Mouse (Mus musculus) kidney, postnatal 0 days (tissue): ENCODE data around the gene Ranbp3. TPM values are rescaled to one million over a fixed set of nuclear protein-coding genes. Genes with fewer than 3 reads are reported as not detected.
"Not testable (repeated sequence)": the region's sequence is repeated elsewhere in the genome, so short reads cannot be mapped to it uniquely, and the experiment has no call there.

Source experiments
- ATAC-seq: fragments of 200-750 bp; cut with Nextera tagmentation; replicated peaks from 2 replicates; pipeline ENCODE4 v1.8.0; 2017; ENCODE audit warnings: low read depth, moderate number of reproducible peaks, moderate TSS enrichment, moderate library complexity; ENCODE audit not compliant: low FRiP score
- DNase-seq: peaks from one replicate; pipeline ENCODE4 v3.0.0-alpha.2; 2016; ENCODE audit warnings: low spot score
- H3K27ac ChIP-seq: fragments of 300-500 bp; sonication (generic); 2 replicates; pipeline ENCODE4 v1.5.1; 2014; ENCODE audit warnings: mild to moderate bottlenecking
- H3K27me3 ChIP-seq: fragments of 300-500 bp; sonication (generic); 2 replicates; pipeline ENCODE4 v1.6.1; 2014; ENCODE audit warnings: low read length, mixed read lengths; ENCODE audit not compliant: insufficient read depth
- H3K36me3 ChIP-seq: fragments of 300-500 bp; sonication (generic); 2 replicates; pipeline ENCODE4 v1.6.1; 2014; ENCODE audit warnings: low read length, mixed read lengths; ENCODE audit not compliant: insufficient read depth
- H3K4me1 ChIP-seq: fragments of 300-500 bp; sonication (generic); replicated peaks from 2 replicates; pipeline ENCODE4 v1.6.1; 2014; ENCODE audit warnings: antibody characterized with exemption, low read length, mixed read lengths; ENCODE audit not compliant: insufficient read depth
- H3K4me2 ChIP-seq: fragments of 300-500 bp; sonication (generic); 2 replicates; pipeline ENCODE4 v1.6.1; 2014; ENCODE audit warnings: mild to moderate bottlenecking, low read length, moderate library complexity, mixed read lengths
- H3K4me3 ChIP-seq: fragments of 300-500 bp; sonication (generic); replicated peaks from 2 replicates; pipeline ENCODE4 v1.5.1; 2014; ENCODE audit warnings: low read depth, low read length
- H3K9ac ChIP-seq: fragments of 300-500 bp; sonication (generic); 2 replicates; pipeline ENCODE4 v1.6.1; 2014; ENCODE audit warnings: low read depth, low read length
- H3K9me3 ChIP-seq: fragments of 300-500 bp; sonication (generic); replicated peaks from 2 replicates; pipeline ENCODE4 v1.6.1; 2016; ENCODE audit warnings: low read length, inconsistent platforms, mixed read lengths
- CTCF ChIP-seq: IDR thresholded peaks from 2 replicates; pipeline ENCODE4 v1.5.1; 2016; ENCODE audit warnings: antibody characterized with exemption, low read depth, mild to moderate bottlenecking, moderate library complexity
- WGBS: fragments of 180-500 bp; shearing (Covaris S2); extraction: QIAGEN DNeasy Blood & Tissue Kit; methylation state at CpG from one replicate; pipeline ENCODE4 v1.1.7; 2014; 5-methylcytosine and 5-hydroxymethylcytosine counted together
- polyA plus RNA-seq: library from polyadenylated mRNA; unstranded; fragments of >200 nt; fragmentation: Nextera tagmentation; extraction: Ambion mirVana; gene quantifications from 2 replicates; pipeline ENCODE4 v1.2.1, GENCODE M21; 2015

Gene Ranbp3
- 57.4 and 58.8 TPM in 2 replicates for polyA plus RNA-seq

DNA sequence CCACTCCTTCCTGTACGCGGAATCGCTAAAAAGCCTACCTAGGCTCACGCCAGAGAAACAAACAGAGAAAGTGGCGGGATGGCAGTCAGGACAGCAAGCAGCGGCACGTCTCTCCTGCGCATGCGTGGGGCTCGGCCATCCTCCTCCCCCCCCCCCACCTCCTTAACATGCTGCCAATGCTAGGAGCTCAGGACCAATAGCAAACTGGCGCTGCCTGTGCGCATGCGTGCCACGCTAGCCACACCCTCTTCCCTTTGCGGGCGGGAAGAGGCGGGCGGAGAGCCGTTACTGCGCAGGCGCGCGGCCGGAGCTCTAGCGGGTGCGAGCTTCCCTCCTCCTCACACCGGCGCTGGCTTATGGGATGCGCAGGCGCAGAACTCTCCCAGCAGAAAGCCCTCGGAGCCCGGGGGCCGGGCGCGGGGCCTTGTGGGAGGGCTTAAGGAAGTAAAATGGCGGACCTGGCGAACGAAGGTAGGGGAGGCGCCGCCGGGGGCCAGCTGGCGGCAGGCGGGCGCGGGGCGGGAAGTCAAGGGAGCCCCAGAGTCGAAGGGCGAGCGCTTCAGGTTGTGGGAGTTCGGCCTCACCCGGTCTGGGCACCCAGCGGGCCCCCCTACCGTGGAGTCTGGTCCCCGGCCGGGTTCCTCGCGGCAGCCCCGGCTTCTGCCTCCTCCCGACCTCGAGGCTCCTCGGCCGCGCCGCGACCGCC, at the start of gene Ranbp3:
Gene Ranbp3 (plus strand): TSS at position 354 of the 706 bp plus-strand sequence.
- Histone ChIP-seq H3K27ac (peak within 1 kb of the TSS; percentile 87), H3K4me2 (peak within 1 kb of the TSS; percentile 86), H3K9me3 (no peaks in the 10 kb centered on the region), H3K36me3 (peaks cover 8% of the 10 kb centered on the region), H3K4me1 (peaks cover 13% of the 10 kb centered on the region), H3K27me3 (no peaks in the 10 kb centered on the region), H3K4me3 (peak within 1 kb of the TSS; percentile 89), H3K9ac (peak within 1 kb of the TSS; percentile 94)
- DNase-seq (peak; percentile 99), ATAC-seq (peak; percentile 92)
- no peak for TF ChIP-seq CTCF
- under 1% methylated on average over 55 of the region's 66 CpGs for WGBS

DNA sequence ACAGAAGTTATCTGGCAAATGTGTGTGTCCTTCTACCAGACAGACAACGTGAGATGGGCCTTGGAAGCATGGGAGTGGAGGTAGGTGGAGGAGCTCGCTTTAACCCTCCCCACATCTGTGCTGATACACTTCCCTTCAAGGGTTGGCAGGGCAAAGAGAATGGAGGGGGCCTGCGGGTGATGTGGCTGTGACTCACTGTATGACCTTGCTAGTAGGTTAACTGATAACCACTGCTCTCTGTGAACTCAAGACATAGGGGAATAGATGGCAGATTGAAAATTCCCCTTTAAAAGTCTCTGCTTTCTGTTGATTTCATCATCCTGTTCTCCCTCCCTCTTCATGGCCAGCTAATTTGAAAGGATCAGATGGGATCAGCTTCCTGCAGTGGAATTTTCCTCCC, 47.6 kb upstream of the Ranbp3 start:
- H3K9me3 ChIP-seq, result no peaks in the 10 kb centered on the region
- no peaks in the 10 kb centered on the region for H3K27me3 ChIP-seq
- no peak for TF ChIP-seq CTCF
- DNase-seq (no peak), ATAC-seq (no peak)
- H3K27ac ChIP-seq, result no peak overlapping the region
- 0 out of 2 replicates have a peak, but pooled peaks cover 12% of the 10 kb centered on the region for H3K36me3 ChIP-seq
- H3K9ac ChIP-seq, result no peak overlapping the region
- 85% methylated on average over 3 of the region's 3 CpGs for WGBS
- peak overlapping the region; percentile 87 for H3K4me2 ChIP-seq
- no peak overlapping the region for H3K4me3 ChIP-seq
- H3K4me1 ChIP-seq, result 0 out of 2 replicates have a peak, but pooled peaks cover 8% of the 10 kb centered on the region

DNA sequence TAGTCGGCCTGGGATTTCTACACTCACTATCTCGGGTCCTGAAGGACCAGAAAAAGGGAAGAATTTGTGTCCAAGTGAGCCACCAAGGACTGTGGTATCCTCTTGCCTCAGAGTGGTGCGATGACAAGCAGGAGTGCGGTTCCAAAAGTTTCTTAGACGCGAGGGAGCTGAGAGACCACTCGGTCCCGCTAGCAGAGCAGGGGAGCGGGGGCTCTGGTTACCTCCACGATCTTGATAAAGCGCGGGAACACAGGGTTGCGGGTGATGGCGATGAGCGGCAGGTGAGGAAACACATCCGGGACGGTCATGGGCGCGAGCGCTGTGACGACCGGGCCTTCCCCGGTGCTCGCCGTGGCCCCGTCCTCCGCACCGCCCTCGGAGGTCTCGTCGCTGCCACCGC, 46.8 kb upstream of the Ranbp3 start:
- DNase-seq, result no peak

DNA sequence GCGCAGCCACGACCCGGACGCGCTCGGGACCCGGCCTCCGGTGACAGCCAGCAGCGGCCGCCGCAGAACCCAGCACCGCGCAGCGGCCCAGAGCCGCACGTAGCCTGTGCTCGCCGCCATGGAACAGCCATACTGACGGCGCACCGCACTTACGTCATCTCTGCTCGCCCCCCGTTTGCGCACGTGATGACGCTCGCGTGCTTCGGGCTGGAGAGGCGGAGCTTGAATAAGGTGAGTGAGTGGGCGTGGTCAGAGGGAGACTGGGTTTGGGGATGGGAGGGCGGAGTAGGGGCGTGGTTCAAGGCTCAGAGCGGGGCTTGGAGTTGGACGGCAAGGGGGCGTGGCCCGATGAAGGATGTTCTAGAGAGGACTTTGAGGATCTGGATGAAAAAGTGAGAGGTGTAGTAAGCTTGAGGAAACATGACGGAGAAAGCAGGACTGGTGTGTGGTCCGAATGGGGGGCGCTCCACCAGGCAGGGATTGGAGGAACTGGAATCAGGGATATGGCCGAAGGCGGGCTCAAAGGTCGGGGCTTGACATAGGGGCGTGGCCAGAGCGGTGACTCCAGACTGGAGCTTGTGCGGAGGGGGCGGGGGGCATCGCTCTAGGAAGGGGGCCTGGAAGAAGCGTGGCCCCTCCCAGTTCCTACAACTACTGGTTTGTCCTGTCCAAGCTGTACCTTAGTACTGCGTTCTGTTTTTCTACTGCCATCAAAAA, 46.2 kb upstream of the Ranbp3 start, which contains the start of gene Lonp1:
Gene Lonp1 (minus strand): TSS at position 134 of the 717 bp plus-strand sequence.
- H3K27ac ChIP-seq, result peak within 1 kb of the TSS; percentile 87
- H3K4me3 ChIP-seq, result peak within 1 kb of the TSS; percentile 79
- WGBS, result under 1% methylated on average over 51 of the region's 51 CpGs
- no peak for TF ChIP-seq CTCF
- H3K9ac ChIP-seq, result peak within 1 kb of the TSS; percentile 83
- ATAC-seq, result peak; percentile 92
- H3K27me3 ChIP-seq, result no peaks in the 10 kb centered on the region
- DNase-seq, result peak; percentile 99
- H3K36me3 ChIP-seq, result 0 out of 2 replicates have a peak, but pooled peaks cover 8% of the 10 kb centered on the region
- H3K4me1 ChIP-seq, result 0 out of 2 replicates have a peak, but pooled peaks cover 8% of the 10 kb centered on the region
- no peaks in the 10 kb centered on the region for H3K9me3 ChIP-seq
- H3K4me2 ChIP-seq, result peak within 1 kb of the TSS; percentile 87

More for the DNA sequence above, 46.8 kb upstream of the Ranbp3 start:
- peak overlapping the region; percentile 87 for H3K4me2 ChIP-seq
- 0 out of 2 replicates have a peak, but pooled peaks cover 12% of the 10 kb centered on the region for H3K36me3 ChIP-seq
- 0 out of 2 replicates have a peak, but pooled peaks cover 8% of the 10 kb centered on the region for H3K4me1 ChIP-seq
- peak overlapping the region; percentile 83 for H3K9ac ChIP-seq
- TF ChIP-seq CTCF, result no peak
- WGBS, result under 1% methylated on average over 32 of the region's 32 CpGs
- H3K9me3 ChIP-seq, result no peaks in the 10 kb centered on the region
- no peak; the same call in 1 of the 2 replicates for ATAC-seq
- H3K27me3 ChIP-seq, result no peaks in the 10 kb centered on the region
- peak overlapping the region; percentile 79 for H3K4me3 ChIP-seq
- H3K27ac ChIP-seq, result 0 out of 2 replicates have a peak overlapping the region, but pooled peaks have one; percentile 47

DNA sequence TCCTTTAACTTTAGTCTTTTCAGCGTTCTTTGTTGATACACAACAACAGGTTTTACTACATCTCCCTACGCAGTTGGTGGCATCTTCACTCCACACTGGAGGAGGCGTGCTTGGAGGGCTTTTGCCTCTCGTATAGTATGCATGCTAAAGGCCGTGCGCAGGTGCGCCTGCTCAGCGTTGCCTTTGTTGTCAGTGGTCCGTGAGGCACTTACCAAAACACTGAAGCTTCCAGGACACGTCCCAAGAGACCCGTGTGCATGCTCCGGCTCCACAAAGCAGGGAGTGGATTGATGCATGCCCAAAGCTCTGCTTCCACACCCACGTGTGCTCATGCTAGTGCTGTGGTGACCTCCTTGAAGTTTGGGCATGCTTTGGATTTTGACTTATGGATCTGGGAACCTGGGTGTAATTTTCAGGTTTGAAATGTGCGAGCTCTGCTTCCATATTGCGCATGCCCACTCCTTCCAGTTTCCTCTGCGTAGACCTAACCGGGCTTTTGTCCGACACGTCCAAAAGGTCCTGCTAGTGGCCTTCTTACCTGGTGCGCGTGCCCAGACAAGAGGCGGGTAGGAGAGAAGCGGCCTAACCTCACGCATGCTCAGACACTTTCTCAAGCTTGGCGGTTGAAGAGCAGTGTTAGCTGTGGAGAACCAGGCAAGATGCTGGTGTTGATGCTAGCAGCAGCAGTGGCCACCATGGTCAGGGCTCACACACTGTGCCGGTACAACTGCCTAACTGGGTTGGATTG, 45.4 kb upstream of the Ranbp3 start, which contains the start of gene Catsperd:
Gene Catsperd (plus strand): TSS at position 614 of the 748 bp plus-strand sequence.
- H3K4me3 ChIP-seq, result peak within 1 kb of the TSS; percentile 79
- H3K9me3 ChIP-seq, result no peaks in the 10 kb centered on the region
- DNase-seq (no peak), ATAC-seq (peak; percentile 38)
- 0 out of 2 replicates have a peak, but pooled peaks cover 2% of the 10 kb centered on the region for H3K36me3 ChIP-seq
- peak within 1 kb of the TSS; percentile 87 for H3K4me2 ChIP-seq
- H3K27me3 ChIP-seq, result no peaks in the 10 kb centered on the region
- peak within 1 kb of the TSS; percentile 51; the same call in 1 of the 2 replicates for H3K9ac ChIP-seq
- no peak for TF ChIP-seq CTCF
- H3K4me1 ChIP-seq, result 0 out of 2 replicates have a peak, but pooled peaks cover 8% of the 10 kb centered on the region
- 8% methylated on average over 26 of the region's 26 CpGs for WGBS
- H3K27ac ChIP-seq, result peak within 1 kb of the TSS; percentile 87

DNA sequence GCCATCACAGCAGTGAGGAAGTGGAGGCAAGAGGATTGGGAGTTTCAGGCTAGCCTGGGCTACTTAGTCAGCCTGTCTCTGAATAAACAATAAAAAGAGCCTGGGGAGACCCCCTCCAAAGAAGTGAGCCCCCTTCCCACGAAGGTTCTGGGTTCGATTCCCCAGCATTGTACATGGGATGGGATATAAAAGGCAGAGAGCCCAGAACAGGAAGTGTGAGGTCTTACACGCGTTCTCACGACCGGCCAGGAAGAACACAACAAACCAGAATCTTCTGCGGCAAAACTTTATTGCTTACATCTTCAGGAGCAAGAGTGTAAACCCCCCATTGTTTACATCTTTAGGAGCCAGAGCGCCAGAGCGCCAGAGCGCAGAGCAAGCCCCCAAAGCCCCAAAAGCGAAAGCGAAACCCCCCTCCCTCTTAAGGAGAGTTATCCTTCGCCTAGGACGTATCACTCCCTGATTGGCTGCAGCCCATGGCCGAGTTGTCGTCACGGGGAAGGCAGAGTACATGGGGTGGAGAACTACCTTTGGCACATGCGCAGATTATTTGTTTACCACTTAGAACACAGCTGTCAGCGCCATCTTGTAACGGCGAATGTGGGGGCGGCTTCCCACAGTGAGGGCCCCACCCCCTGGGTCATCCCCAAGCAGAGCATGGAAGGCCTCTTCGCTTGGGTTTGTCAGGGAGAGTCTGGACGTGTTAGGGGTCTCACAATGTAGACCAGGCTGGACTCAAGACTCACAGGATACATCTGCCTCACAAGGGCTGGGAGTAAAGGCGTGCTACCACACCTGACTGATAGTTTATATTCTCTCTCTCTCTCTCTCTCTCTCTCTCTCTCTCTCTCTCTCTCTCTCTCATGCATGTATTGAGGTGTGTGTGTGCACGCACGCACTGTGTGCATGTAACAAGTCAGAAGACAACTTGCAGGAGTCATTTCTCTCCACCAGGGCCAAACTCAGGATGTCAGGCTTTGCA, 43.0 kb upstream of the Ranbp3 start:
- DNase-seq, H3K9ac ChIP-seq, H3K4me1 ChIP-seq, H3K36me3 ChIP-seq, H3K9me3 ChIP-seq, H3K27me3 ChIP-seq, H3K4me2 ChIP-seq, ATAC-seq, H3K4me3 ChIP-seq, H3K27ac ChIP-seq: not testable (repeated sequence)
- 87% methylated on average over 26 of the region's 27 CpGs for WGBS
